Mouse (Mus musculus): ENCODE results near the gene Tmem263.
A peak's percentile ranks its signal among the peaks of the same experiment; 100 is the strongest.

The Tmem263 gene

DNA sequence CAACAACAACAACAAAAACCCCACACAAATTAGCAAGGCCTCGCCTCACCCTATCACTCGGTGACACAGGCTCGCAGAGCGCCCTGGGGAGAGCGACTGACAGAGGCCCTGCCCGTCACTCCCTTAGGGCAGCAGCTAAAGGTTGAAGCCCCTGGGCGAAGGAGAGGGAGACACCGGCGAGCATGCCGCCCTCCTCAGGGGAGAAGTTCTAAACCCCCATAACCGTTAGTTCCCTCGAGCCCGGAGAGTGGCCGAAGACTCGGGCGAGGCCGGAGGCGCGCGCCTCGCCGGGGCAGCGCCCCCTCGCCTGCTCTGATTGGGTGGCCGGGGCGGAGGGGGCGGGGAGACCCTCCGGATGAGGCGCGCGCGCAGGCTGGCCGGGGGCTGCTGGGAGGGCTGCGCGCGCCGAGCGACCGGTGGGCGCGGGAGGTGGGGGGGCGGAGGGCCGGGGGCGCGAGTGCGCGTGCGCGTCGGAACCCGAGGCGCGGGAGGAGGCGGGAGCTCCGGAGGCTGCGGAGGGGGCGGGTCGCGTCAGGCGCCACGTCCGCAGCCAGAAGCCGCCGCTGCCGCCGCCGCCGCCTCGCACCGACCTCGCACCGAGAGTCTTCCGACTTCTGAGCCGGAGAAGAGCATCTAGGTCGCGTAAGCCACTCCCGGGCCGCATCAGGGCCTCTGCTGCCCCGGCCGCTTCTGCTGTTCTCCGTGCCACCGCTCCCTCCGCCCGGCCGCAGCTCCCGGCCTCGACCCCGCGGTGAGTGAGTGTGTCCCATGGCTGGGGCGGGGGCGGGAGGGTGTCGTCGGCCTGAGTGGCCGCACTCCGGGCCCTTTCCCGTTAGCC, at the start of gene Tmem263, which contains the start of gene Fhl4:
Gene Tmem263, plus strand, starts transcription at position 381 of the 838 bp plus-strand sequence.
Gene Fhl4, minus strand, starts transcription at position 249 of the 838 bp plus-strand sequence.
- no peak for DNase-seq (ENCODE audit: extremely low read depth, low read depth, low spot score)

DNA sequence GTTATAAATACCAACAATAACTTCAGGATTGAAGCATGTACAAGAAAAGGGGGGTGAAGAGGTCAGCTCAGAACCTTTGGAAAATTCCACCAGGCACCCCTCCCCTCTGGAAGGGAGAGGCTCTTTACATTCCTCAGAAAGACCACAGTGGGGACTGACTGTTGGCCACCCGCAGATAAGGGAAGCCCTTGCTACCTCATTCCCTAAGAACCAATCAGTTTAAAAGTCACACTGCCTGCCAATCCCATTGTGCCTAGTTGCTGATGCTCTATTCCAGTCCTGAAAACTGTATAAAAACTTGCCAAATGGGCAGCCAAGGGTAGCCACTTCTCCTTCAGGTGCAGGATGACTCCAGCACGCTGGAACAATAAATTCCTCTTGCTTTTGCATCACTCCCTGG, 47.6 kb upstream of the Tmem263 start:
- DNase-seq (ENCODE audit: extremely low read depth, low read depth, low spot score), result no peak

DNA sequence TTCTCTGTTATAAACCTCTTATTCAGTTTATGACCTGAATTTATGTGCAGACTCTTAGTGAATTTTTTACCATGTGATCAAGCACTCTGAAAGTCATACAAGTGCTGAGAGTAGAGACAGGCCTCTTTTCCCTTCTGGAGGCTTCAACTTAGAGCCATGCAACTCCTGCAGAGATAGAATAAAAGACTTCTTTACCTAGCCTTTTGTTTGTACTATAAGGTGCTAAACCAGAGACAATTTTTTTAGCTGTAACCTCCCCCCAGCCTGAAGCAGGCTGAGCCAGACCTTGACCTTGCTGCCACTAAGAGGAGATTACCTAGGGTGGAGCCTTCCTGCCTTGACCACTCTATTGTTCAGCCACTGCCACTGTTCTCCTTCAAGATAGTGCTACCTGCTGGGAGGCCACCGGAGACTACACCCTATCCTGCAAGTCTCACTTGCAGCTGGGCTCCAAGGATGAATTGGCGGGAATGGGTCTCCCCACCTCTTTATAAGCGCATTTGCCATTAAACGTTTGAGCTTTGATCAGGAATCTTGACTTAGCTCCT, 30.7 kb upstream of the Tmem263 start:
- DNase-seq (ENCODE audit: extremely low read depth, low read depth, low spot score), result no peak

DNA sequence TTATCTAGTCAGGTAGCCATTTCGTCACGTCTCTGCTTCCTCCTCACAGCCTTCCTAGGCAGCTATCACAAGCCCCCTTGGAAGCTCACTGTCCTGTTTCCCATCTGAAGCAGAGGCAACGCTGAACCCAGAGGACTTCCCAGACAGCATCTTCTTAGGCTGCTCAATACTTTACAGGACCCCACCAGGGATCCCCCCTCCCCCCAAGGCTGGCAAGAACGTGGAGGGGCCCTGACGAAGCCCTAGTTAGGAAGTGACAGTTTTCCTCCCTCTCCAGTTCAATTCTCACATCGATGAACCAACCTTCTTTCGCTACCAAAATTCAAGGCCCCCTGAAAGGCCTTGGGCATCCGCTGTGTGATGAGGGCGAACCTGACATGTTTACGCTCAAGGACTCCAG, 586 bp upstream of the Tmem263 start:
- no peak for DNase-seq (ENCODE audit: extremely low read depth, low read depth, low spot score)

DNA sequence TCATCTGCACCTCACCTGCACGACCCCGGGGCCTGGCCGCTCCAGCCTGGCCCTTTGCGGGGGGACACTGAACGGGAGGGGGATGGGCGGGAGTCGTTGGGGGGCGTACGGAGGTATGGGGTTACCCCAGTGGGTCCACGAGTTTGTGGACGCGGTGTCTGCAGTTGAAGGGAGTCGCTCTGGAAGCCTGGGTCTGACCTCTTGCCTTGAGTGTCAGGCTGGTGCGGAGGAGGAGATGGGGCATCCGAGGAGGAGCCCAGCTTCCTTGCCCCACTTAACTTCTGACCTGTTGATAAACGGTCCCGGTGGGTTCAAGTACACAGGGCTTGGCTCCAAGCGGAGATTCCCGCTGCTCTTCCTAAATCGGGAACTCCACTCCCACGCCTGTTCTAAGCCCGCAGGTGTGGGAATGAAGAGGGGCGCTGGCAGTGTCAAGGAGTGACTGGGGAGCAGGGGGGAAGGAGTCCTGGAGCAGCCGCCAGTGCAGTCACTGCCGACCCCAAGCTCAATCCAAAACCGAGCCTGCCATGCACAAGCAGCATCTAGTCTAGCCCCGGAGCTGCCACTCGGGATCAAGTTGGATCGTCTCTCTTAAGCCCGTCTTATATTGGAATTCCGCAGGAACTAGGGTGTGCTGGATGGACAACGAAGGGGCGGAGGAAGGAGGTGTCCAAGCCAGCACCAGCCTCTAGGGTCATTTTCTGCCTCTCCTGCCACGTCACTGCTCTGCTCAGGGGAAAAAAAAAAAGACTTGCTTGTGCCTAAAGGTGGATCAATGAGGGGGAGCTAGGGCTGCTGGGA, 858 bp downstream of the Tmem263 start:
- DNase-seq (ENCODE audit: extremely low read depth, low read depth, low spot score), result no peak

DNA sequence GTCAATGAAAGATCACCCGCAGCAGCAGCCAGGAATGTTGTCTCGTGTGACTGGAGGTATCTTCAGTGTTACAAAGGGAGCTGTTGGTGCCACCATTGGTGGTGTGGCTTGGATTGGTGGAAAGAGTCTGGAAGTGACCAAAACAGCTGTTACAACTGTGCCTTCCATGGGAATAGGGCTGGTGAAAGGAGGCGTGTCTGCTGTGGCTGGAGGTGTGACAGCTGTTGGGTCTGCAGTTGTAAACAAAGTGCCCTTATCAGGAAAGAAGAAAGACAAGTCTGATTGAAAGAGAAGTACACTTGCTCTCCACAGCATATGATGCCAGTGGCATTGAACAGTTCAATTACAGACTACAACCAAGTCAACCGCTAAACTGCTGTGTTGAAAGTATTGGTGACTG, 12.0 kb downstream of the Tmem263 start:
- no peak for DNase-seq (ENCODE audit: extremely low read depth, low read depth, low spot score)

DNA sequence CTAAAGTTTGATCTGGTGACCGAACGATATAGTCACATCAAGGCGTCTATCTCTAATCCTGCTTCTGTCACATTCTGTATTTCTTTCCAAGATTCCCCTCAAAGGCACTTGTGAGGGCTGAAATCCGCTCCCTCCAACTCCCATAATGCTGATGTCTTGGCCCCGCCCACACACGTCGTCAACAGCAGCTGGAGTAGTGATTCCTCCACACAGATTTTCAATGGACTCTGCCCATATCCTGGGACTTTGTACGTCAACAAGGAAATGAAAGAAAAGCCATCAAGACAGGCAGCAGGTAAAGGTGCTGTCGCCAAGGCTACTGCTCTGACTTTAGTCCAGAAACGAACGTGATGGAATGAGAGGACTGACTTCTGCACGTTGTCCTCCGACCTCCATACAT, 22.8 kb downstream of the Tmem263 start:
- DNase-seq (ENCODE audit: extremely low read depth, low read depth, low spot score), result no peak

DNA sequence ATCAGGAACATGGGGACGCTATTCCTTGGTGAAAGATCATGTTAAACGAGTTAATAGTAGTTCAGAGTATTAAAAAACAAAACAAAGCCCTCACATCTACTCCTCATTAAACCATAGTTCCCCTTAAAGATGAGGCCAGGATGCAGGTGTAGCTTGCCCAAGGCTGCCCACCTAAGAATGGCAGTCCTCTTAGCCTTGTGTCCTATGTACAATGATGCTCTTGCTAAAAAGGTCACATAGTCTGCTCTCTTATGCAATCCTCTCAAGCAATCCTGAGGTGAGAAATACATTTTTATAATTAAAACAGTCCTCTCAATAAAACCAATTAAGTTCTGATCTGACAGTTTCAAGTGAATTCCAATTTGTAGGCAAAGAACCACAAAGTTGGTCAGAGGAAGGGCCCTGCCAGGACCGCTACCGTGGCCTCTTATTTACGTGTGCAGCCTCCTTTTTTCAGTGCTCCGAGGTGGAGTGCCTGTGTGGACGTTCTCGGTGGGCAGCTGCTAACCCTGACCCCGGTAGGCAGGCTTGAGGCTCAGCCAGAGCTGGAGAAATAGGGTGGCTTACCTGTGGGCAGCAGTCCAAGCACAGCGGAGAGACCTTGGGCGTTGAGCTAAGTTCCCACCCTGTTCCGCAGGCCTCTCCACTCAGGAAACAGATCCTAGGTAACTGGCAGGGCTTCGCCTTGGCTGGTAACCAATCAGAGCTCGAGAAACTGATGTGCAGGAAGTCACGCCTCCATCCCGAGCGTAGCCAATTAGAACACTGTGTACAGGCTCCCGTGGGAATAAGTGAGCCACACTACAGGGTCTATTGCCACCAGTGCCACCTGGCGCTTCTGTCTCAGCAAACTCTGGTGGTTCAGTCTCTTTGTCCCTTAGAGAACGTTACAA, 25.2 kb downstream of the Tmem263 start, which contains the start of gene Mterf2:
Gene Mterf2, minus strand, starts transcription at position 633 of the 893 bp plus-strand sequence.
- peak; percentile 89 for DNase-seq (ENCODE audit: extremely low read depth, low read depth, low spot score)

DNA sequence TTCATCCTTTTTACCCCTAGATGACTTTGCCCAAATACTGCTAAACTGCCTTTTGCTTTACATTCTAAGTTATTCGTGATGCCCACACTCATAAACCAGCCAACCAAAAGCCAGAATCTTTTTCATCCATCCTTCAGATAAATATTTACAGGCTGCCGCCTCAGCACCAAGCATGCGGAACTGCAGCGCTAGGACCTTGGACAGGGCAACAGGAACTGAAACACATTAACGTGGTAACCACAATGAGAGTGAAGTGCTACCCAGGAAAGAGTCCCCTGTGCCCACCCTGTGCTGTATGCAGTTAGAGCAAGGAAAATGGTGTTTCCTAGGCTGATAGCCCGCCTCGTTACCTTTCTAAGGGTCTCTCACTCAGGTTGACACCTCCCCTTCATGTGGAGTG, 26.0 kb downstream of the Tmem263 start:
- DNase-seq (ENCODE audit: extremely low read depth, low read depth, low spot score), result no peak

DNA sequence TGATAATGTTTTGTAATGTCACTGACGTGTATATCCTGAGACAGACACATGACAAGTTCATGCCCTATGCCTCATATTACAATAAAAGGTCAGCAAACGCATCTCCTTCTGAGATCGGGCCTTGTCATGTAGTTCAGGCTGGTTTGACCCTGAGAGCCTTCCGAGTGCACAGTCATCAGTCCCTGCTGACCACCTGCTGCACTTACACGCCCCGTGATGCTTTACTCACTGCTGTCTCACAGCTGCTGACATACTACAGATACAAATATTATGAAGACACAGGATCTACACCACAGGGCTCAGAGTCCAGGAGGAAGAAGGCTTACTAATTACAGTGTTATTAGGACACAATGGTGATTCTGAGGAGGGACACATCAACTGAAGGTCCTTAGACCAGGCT, 34.1 kb downstream of the Tmem263 start:
- DNase-seq (ENCODE audit: extremely low read depth, low read depth, low spot score), result no peak

DNA sequence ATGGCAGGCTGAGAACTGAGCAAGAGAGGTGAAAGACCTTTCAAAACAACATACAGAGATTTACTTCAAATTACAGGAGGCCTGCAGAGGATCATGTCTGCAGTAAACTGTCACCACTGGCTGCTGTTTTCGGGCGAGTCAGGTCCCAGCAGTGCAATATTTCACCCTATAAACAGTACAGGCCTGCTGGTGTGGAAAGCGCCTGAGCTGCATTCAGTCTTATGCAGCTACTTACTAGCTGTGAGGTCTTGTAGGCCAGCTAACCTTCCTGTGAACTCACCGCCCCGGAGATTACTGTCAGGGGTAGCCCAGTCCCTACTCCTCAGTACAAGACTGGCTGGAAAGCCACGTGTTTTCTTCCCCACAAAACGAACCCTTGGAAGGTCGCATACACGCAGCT, 39.0 kb downstream of the Tmem263 start:
- no peak for DNase-seq (ENCODE audit: extremely low read depth, low read depth, low spot score)

DNA sequence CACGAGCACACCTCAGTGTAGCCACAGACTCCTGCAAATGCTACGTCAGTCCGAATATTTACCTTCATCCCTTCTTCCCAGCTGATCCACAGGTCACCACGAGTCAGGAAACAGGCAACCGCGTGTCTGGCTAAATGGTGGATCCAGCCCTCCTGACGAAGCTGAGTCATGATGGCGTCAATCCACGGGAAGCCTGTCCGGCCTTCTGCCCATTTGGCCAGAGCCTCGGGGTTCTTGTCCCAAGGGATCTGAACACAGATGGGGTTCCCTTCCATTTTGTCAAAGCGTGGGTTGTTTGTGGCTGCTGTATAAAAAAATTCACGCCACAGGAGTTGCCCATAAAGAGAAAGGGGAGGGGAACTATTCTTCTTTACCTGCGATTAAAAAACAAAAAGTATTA, 43.9 kb downstream of the Tmem263 start:
- DNase-seq (ENCODE audit: extremely low read depth, low read depth, low spot score), result no peak

DNA sequence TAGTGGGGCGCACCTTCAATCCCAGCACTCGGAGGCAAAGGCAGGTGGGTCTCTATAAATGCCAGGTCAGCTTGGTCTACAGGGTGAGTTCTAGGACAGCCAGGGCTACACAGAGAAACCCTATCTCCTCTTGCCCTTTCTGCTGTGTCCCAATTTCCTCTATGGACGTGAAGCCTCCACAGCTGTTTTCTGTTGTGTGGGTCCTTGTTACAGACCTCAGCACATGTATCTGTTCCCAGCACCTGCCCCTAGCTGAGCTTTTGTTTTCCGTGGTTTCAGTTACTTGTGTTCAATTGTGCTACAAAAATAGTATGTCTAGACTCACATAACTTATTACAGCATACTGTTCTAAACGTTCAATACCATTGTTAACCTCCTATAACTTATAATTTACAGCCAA, 46.8 kb downstream of the Tmem263 start:
- DNase-seq (ENCODE audit: extremely low read depth, low read depth, low spot score), result no peak

DNA sequence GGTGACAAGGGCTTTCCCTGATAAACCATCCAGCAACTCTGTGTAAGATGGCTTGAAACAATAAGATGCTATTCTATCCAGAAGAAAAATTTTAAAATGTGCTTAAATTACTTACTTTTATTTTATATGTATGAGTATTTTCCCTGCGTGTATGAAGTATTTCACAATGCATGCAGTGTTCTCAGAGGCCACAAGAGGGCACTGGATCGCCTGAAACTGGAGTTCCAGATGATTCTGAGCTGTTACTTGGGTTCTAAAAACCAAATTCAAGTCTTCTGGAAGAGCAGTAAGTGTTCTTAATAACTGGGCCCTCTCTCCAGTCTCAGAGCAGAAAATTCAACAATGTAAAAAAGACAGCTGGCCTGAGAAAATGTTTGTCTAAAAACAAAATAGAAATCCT, 51.8 kb downstream of the Tmem263 start:
- no peak for DNase-seq (ENCODE audit: extremely low read depth, low read depth, low spot score)

DNA sequence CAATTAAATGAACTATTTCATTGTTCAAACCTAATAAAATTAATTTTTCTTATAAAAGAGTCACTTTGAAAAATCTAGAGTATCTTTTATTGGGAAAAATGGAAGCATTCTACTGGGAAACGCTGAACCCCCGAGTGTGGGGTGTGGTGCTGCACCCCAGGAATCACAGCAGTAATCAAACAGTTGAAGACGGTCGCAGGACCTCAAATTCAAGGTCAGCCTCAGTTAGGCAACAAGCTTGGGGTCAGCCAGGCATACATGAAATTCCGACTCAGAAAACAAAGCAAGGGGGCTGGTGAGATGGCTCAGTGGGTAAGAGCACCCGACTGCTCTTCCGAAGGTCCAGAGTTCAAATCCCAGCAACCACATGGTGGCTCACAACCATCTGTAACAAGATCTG, 55.0 kb downstream of the Tmem263 start:
- no peak for DNase-seq (ENCODE audit: extremely low read depth, low read depth, low spot score)

DNA sequence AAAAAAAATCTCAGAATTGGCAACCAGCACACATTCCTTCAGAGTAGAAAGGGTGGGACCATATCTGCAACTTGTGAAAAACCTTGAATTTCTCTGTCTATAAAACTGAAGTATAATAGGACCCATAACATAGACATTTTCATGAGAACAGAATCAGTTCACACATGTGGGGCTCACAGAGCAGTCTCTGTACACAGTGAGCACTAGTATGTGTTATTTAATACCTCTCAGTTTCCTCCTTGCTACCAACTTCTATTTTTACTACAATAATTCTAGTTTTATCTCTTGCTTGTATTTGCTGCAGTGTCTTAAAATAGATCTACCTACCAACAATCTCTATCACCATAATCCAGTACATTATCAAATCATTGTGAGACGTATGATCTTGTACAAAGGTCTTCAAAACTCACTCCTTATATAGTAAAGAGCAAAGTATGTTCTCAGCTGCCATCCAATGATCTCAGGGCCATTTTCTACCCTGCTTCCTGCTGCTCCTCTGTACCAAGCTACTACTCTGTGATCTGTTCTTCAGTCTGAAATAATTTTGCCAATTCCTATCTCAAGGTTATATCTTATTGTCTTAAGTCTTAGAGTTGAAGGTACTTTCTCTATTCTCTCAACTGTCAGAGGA, 57.7 kb downstream of the Tmem263 start:
- DNase-seq (ENCODE audit: extremely low read depth, low read depth, low spot score), result no peak

DNA sequence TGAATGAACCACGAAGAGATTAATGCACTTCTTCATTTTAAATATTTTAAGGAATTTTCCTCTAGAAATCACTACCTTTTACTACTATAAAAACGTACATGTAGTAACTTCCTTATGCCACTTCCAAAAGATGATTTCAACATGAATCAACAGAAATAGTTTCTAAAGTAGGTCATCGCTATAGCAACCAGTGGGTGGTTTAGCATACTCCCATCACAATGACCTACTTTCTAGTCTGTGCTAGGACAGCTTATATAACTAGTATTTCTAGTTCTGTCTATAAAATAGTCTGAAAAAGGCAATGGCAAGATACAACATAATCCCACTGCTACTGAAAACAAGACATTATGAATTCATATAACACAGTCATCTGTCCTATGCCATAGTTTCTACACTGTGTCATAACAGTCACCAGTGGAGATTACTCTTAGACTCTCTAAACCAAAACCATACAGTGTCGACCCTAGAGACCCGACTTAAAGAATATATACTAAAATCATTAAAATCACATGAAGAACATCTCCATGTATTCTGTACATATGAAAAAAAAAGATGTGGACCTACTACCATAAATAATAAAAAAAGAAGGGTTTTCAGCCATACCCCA, 59.4 kb downstream of the Tmem263 start:
- peak; percentile 84 for DNase-seq (ENCODE audit: extremely low read depth, low read depth, low spot score)

DNA sequence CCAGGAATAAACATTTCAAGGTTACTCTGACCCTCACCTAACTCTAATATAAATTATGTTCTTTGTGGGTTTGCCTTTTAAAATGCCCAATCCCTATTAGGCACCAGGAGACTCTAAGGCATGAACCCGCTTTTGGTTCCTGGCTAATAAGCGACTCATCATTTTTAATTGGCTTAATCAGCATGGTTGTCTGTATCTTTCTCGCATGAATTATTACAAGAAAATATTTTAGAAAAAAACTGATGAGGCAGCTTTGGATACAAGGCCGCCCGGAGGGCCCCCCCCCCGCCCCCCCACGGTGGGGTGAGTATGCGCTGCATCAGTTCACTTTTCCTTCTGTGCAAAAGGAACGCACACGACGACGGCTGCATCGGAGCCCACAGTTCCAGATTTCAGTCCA, 62.4 kb downstream of the Tmem263 start:
- no peak for DNase-seq (ENCODE audit: extremely low read depth, low read depth, low spot score)

DNA sequence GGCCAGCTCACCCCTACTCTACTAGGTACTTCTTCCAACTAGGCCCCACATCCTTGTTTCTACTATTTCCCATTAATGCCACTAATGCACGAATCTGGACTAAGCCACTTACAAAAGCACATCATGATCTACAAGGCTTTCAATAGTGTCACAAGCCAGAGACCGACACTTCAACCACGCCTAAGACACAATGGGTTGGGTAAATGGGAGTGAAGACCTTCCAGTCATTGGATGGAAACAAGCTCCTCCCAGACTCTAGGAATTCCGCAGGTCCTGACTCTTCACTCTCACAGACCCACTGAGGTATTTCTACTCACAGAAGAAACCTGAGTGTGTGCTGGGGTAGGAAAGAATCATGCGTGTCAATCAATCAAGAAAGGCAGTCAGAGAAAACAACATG, 62.9 kb downstream of the Tmem263 start:
- DNase-seq (ENCODE audit: extremely low read depth, low read depth, low spot score), result no peak
